Mouse (Mus musculus) intestine, embryonic 16.5 days (tissue): ENCODE measurements around the gene Glis3. TPM values are rescaled to one million over a fixed set of nuclear protein-coding genes. Genes with fewer than 3 reads are reported as not detected.

Experiments
- ATAC-seq: fragments of 200-750 bp; cut with Nextera tagmentation; 2 replicates; pipeline ENCODE4 v1.8.0; 2017; ENCODE audit warnings: moderate TSS enrichment, moderate library complexity
- H3K27ac ChIP-seq: fragments of 300-500 bp; sonication (generic); 2 replicates; pipeline ENCODE4 v1.5.1; 2014; ENCODE audit warnings: mild to moderate bottlenecking, low read length
- H3K27me3 ChIP-seq: fragments of 300-500 bp; sonication (generic); replicated peaks from 2 replicates; pipeline ENCODE4 v1.6.1; 2014; ENCODE audit warnings: low read length, control low read depth, mixed read lengths; ENCODE audit not compliant: control insufficient read depth, insufficient read depth
- H3K36me3 ChIP-seq: fragments of 300-500 bp; sonication (generic); 2 replicates; pipeline ENCODE4 v1.6.1; 2014; ENCODE audit warnings: low read length, control low read depth; ENCODE audit not compliant: control insufficient read depth, insufficient read depth
- H3K4me1 ChIP-seq: fragments of 300-500 bp; sonication (generic); 2 replicates; pipeline ENCODE4 v1.6.1; 2014; ENCODE audit warnings: low read length, control low read depth, mixed read lengths; ENCODE audit not compliant: control insufficient read depth, insufficient read depth
- H3K4me2 ChIP-seq: fragments of 300-500 bp; sonication (generic); 2 replicates; pipeline ENCODE4 v1.6.1; 2014; ENCODE audit warnings: low read depth, low read length, control low read depth
- H3K4me3 ChIP-seq: fragments of 300-500 bp; sonication (generic); 2 replicates; pipeline ENCODE4 v1.5.1; 2014; ENCODE audit warnings: mild to moderate bottlenecking, low read length
- H3K9ac ChIP-seq: fragments of 300-500 bp; sonication (generic); 2 replicates; pipeline ENCODE4 v1.6.1; 2014; ENCODE audit warnings: low read depth, low read length
- H3K9me3 ChIP-seq: fragments of 300-500 bp; sonication (generic); 2 replicates; pipeline ENCODE4 v1.6.1; 2016; ENCODE audit warnings: low read length, control low read depth; ENCODE audit not compliant: control insufficient read depth
- WGBS: fragments of 180-500 bp; shearing (Covaris S2); extraction: QIAGEN DNeasy Blood & Tissue Kit; methylation state at CpG from one replicate; pipeline ENCODE4 v1.1.7; 2014; 5-methylcytosine and 5-hydroxymethylcytosine counted together
- polyA plus RNA-seq: library from polyadenylated mRNA; unstranded; fragments of >200 nt; fragmentation: Nextera tagmentation; extraction: Ambion mirVana; gene quantifications from 2 replicates; pipeline ENCODE4 v1.2.1, GENCODE M21; 2015

Glis3 gene
- polyA plus RNA-seq, 1 experiment from 2014 or later: 0.73 TPM

GRCm38 (mm10) chr19:28519296-28519695 is 160.6 kb downstream of the Glis3 start:
- peaks cover 31% of the 10 kb centered on the region for H3K4me1 ChIP-seq
- ATAC-seq: no peak
- 64% methylated on average over 3 of the region's 3 CpGs for WGBS
- no peak overlapping the region for H3K27ac ChIP-seq
- H3K4me2 ChIP-seq: no peak overlapping the region
- H3K4me3 ChIP-seq: no peak overlapping the region
- H3K9me3 ChIP-seq: no peaks in the 10 kb centered on the region
- no peaks in the 10 kb centered on the region for H3K27me3 ChIP-seq
- H3K9ac ChIP-seq: no peak overlapping the region
- no peaks in the 10 kb centered on the region for H3K36me3 ChIP-seq

GRCm38 (mm10) chr19:28518846-28519245 is 161.0 kb downstream of the Glis3 start:
- H3K36me3 ChIP-seq: no peaks in the 10 kb centered on the region
- H3K27ac ChIP-seq: peak overlapping the region; percentile 76
- H3K4me3 ChIP-seq: no peak overlapping the region
- no peak overlapping the region for H3K4me2 ChIP-seq
- ATAC-seq: no peak
- H3K9me3 ChIP-seq: no peaks in the 10 kb centered on the region
- H3K4me1 ChIP-seq: peaks cover 31% of the 10 kb centered on the region
- H3K27me3 ChIP-seq: no peaks in the 10 kb centered on the region
- WGBS: 70% methylated on average over 6 of the region's 6 CpGs
- H3K9ac ChIP-seq: no peak overlapping the region

- Histone ChIP-seq H3K4me1 (peaks cover 31% of the 10 kb centered on the region), H3K27ac (peak overlapping the region; percentile 76), H3K36me3 (no peaks in the 10 kb centered on the region), H3K9ac (no peak overlapping the region), H3K4me3 (no peak overlapping the region), H3K27me3 (no peaks in the 10 kb centered on the region), H3K9me3 (no peaks in the 10 kb centered on the region), H3K4me2 (no peak overlapping the region)
- WGBS: 49% methylated on average over 5 of the region's 5 CpGs
- no peak for ATAC-seq
These were observed 161.6 kb downstream of the Glis3 start for GRCm38 (mm10) chr19:28518266-28518665.

- peak overlapping the region; percentile 76 for H3K27ac ChIP-seq
- ATAC-seq: peak; percentile 72
These were observed 162.3 kb downstream of the Glis3 start for GRCm38 (mm10) chr19:28517464-28518080.

GRCm38 (mm10) chr19:28516487-28516886 is 163.4 kb downstream of the Glis3 start:
- WGBS: 80% methylated on average over 6 of the region's 6 CpGs
- peaks cover 31% of the 10 kb centered on the region for H3K4me1 ChIP-seq
- H3K9me3 ChIP-seq: no peaks in the 10 kb centered on the region
- H3K27me3 ChIP-seq: no peaks in the 10 kb centered on the region
- no peak overlapping the region for H3K9ac ChIP-seq
- no peak for ATAC-seq
- H3K36me3 ChIP-seq: no peaks in the 10 kb centered on the region
- H3K27ac ChIP-seq: no peak overlapping the region
- H3K4me3 ChIP-seq: no peak overlapping the region
- no peak overlapping the region for H3K4me2 ChIP-seq

More at GRCm38 (mm10) chr19:28517464-28518080, 162.3 kb downstream of the Glis3 start:
- no peak overlapping the region for H3K4me2 ChIP-seq
- H3K27me3 ChIP-seq: no peaks in the 10 kb centered on the region
- no peak overlapping the region for H3K9ac ChIP-seq
- no peak overlapping the region for H3K4me3 ChIP-seq
- peaks cover 31% of the 10 kb centered on the region for H3K4me1 ChIP-seq
- no peaks in the 10 kb centered on the region for H3K36me3 ChIP-seq
- WGBS: 41% methylated on average over 9 of the region's 9 CpGs
- no peaks in the 10 kb centered on the region for H3K9me3 ChIP-seq

- no peak overlapping the region for H3K9ac ChIP-seq
- peaks cover 2% of the 10 kb centered on the region; the same call in 1 of the 2 replicates for H3K4me1 ChIP-seq
- H3K4me3 ChIP-seq: no peak overlapping the region
- H3K9me3 ChIP-seq: no peaks in the 10 kb centered on the region
- no peaks in the 10 kb centered on the region for H3K27me3 ChIP-seq
- 44% methylated on average over 11 of the region's 11 CpGs for WGBS
- H3K4me2 ChIP-seq: no peak overlapping the region
- H3K27ac ChIP-seq: no peak overlapping the region
- H3K36me3 ChIP-seq: no peaks in the 10 kb centered on the region
- peak; percentile 76 for ATAC-seq
These were observed 167.4 kb downstream of the Glis3 start for GRCm38 (mm10) chr19:28512475-28512874.

GRCm38 (mm10) chr19:28511910-28512309 is 168.0 kb downstream of the Glis3 start:
- no peak overlapping the region for H3K27ac ChIP-seq
- 78% methylated on average over 1 of the region's 1 CpGs for WGBS
- no peaks in the 10 kb centered on the region for H3K27me3 ChIP-seq
- no peak overlapping the region for H3K4me3 ChIP-seq
- no peak for ATAC-seq
- no peaks in the 10 kb centered on the region for H3K36me3 ChIP-seq
- no peaks in the 10 kb centered on the region for H3K9me3 ChIP-seq
- no peak overlapping the region for H3K9ac ChIP-seq
- no peaks in the 10 kb centered on the region for H3K4me1 ChIP-seq
- no peak overlapping the region for H3K4me2 ChIP-seq

- ATAC-seq: no peak
- H3K9me3 ChIP-seq: no peaks in the 10 kb centered on the region
- 62% methylated on average over 6 of the region's 6 CpGs for WGBS
These were observed 174.5 kb downstream of the Glis3 start for GRCm38 (mm10) chr19:28505376-28505775.

GRCm38 (mm10) chr19:28503011-28503410 is 176.9 kb downstream of the Glis3 start:
- no peak for ATAC-seq
- H3K27me3 ChIP-seq: no peaks in the 10 kb centered on the region
- H3K4me1 ChIP-seq: no peaks in the 10 kb centered on the region; the same call in 1 of the 2 replicates
- no peak overlapping the region for H3K27ac ChIP-seq
- no peaks in the 10 kb centered on the region for H3K9me3 ChIP-seq
- H3K4me2 ChIP-seq: no peak overlapping the region
- no peaks in the 10 kb centered on the region for H3K36me3 ChIP-seq
- H3K9ac ChIP-seq: no peak overlapping the region
- WGBS: 34% methylated on average over 12 of the region's 12 CpGs
- H3K4me3 ChIP-seq: no peak overlapping the region

More at GRCm38 (mm10) chr19:28505376-28505775, 174.5 kb downstream of the Glis3 start:
- Histone ChIP-seq H3K27me3 (no peaks in the 10 kb centered on the region), H3K27ac (no peak overlapping the region), H3K4me2 (no peak overlapping the region), H3K36me3 (no peaks in the 10 kb centered on the region), H3K4me1 (no peaks in the 10 kb centered on the region; the same call in 1 of the 2 replicates), H3K9ac (no peak overlapping the region), H3K4me3 (no peak overlapping the region)

GRCm38 (mm10) chr19:28500975-28501374 is 178.9 kb downstream of the Glis3 start:
- Histone ChIP-seq H3K4me3 (no peak overlapping the region), H3K27me3 (no peaks in the 10 kb centered on the region), H3K4me1 (no peaks in the 10 kb centered on the region; the same call in 1 of the 2 replicates), H3K9ac (no peak overlapping the region), H3K9me3 (no peaks in the 10 kb centered on the region), H3K36me3 (no peaks in the 10 kb centered on the region), H3K27ac (no peak overlapping the region), H3K4me2 (no peak overlapping the region)
- 84% methylated on average over 9 of the region's 9 CpGs for WGBS
- no peak for ATAC-seq
